Mouse (Mus musculus) cerebellum, adult 2 months (tissue): ENCODE measurements around the gene Tet1.

Experiments
- CTCF ChIP-seq: fragments of 200-500 bp; IDR thresholded peaks from 2 replicates; pipeline ENCODE4 v1.5.1; 2011; ENCODE audit warnings: low read depth, mild to moderate bottlenecking, control low read depth, low read length, moderate library complexity, borderline replicate concordance; ENCODE audit not compliant: insufficient read depth
- POLR2A ChIP-seq: fragments of 200-500 bp; IDR thresholded peaks from 2 replicates; pipeline ENCODE4 v1.6.1; 2011; ENCODE audit warnings: low read length, control low read depth, borderline replicate concordance; ENCODE audit not compliant: insufficient read depth

DNA sequence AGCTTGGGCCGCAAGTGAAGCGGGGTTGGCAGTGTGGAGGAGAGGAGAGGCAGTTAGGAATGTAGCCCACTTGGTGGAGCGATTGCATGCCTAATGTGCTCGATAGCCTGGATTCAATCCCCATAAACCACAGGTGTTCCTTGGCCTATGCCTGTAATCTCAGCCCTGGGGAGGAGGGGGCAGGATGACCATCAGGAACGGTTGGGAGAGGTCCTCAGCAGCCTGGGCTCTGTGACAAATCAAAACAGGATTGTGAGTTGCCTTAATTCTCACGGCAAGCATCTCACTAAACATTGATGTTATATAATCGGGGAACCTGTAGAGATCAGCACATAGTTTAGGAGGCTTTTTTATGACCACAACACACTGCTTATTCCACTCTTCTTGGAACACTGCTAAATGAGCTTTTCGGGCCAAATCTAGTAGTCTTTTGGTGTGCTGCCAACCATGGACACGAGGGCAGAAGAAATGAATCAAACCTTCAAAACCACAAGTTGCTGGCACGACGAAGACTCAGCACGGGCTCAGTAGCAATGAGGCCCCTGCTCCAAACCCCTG lies 61.6 kb downstream of the Tet1 start:
- TF ChIP-seq POLR2A (no peak), CTCF (peak; percentile 86)
